Mouse (Mus musculus) megakaryocyte progenitor cell, adult 5-6 weeks (primary cell): ENCODE results near the gene Clcn5. TPM values are rescaled to one million over a fixed set of nuclear protein-coding genes. Genes with fewer than 3 reads are reported as not detected.

Source experiments
- ATAC-seq: replicated peaks from 2 replicates; pipeline ENCODE4 v1.8.0; 2016; ENCODE audit warnings: mild to moderate bottlenecking, moderate TSS enrichment, inconsistent platforms; ENCODE audit not compliant: poor library complexity
- total RNA-seq, 2 experiments: library from RNA; stranded (forward) in 1 of 2; stranded (reverse) in 1 of 2; fragments of 157-497, 149-512 nt in 1 of 2; fragments of 200-1000 nt in 1 of 2; gene quantifications; 2 replicates each; pipeline versions ENCODE4 v1.2.3 to v1.2.4; 2015 to 2017

Clcn5 gene
- total RNA-seq, 2 experiments from 2014 or later: 4.4 to 5.6 TPM

DNA sequence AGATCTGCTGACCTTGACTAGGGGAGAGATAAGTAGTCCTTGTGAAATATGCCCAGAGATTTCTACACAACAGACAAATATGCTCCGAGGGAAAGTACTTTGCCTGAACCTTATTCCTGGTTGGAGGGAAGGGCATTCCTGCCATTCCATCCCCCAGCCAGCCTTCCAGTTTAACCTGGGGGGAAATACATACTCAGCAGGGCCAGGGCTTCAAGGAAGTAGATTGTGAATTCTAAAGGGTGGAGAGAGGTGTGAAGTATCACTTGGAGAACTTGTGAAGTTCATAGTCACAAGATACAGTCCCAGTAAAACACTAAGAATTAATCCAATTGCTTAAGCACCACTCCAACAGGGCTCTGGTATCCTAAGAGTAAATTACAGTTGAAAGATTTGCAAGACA, 121.3 kb downstream of the Clcn5 start:
- no peak for ATAC-seq

- ATAC-seq: no peak
These were observed 128.3 kb downstream of the Clcn5 start for GRCm38 (mm10) chrX:7190816-7191215.

DNA sequence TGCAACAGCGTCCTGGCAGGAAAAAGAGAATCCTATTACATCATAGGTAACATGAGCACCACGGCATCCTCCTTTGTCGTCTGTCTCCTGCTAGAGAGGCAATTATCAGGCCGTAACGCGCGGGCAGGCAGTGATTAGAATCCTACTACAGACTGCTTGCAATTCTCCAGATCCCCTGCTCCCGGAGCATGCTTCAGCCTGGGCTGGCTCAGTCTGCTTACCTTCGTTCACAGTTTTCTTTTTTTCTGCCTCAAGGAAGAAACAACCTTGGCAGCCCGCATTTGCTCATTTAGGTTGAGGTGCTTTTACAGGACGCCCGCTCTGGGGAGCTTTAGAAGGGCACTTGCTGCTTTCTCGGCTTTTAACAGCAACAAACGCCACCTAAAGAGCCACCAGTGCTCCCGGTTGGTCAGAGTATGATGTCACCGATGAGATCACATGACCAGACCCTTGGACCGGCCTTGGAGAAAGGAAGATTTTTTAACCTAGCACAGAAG, 130.8 kb downstream of the Clcn5 start:
- ATAC-seq: 0 out of 2 replicates have a peak, but pooled peaks have one; percentile 34

GRCm38 (mm10) chrX:7187455-7188310, 131.5 kb downstream of the Clcn5 start:
- ATAC-seq: no peak

DNA sequence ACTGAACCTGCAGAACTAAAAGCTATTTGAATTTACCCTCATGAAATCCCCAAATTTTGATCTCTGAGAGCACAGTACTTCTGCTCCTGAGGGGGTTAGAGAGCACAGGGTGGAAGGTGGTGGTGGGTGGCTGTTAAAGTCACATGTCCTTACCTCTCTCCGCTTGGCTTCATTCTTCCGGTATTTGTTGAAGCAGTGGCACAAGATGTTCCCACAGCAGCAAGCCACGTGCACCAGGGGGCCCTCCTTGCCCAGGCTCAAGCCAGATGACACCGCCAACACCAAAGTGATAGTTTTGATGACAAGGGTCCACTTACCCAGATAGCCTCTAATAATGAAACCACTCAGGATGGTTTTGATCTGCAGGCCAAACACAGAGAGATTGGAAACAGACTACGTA, 149.0 kb downstream of the Clcn5 start:
- ATAC-seq: no peak

GRCm38 (mm10) chrX:7168799-7169198, 150.4 kb downstream of the Clcn5 start:
- peak; percentile 77 for ATAC-seq

GRCm38 (mm10) chrX:7157976-7158375, 161.2 kb downstream of the Clcn5 start:
- ATAC-seq: no peak

DNA sequence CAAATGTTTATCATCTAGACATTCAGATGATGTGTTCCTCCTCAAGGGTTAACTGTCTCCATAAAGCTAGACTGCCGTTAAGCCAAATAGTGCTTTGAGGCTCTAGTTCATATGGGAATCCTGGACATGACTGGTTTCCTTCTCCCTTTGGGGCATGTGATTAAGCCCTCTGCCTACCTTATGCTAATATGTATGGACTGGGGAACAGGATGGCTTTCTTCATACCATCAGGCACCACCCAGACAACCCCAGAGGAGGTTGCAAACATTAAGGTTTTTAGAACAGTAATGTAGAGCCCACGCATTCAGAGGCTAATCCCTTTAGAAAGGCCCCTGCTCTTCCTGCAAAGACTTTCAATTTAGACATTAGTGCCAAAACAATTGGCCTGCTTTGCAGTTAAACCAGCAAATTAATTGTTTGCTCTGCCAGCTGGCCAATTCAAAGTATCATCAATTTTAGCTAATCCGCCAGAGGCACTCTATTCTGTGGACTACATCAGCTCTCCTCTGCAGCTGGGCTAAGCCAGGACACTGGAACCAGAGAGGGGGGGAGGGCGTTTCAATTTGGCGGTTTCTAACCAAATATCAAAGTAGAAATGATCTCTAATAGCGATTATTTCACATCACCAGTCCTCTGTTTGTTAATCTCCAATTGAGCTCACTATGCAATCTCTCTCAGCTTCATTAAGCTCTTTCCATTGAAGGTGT, 163.0 kb downstream of the Clcn5 start:
- no peak for ATAC-seq

DNA sequence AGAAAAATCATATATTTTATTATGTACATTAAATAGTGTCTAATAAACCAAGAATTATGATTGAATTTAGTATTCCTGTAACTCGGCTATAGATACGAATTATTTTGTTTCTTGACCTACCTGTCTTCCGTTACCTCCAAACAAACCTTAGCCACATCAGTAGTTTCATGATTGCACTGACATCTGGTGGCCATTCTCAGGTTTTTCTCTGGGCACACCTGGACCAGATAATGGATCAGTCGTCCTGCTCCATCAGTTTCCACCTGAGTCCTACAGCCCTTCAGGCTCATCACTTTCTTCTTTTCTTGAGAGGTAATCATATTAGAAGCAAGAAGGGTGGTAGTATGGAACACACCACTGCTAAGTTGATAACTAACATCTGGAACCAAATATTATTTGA, 169.0 kb downstream of the Clcn5 start:
- no peak for ATAC-seq

- no peak for ATAC-seq
These were observed 173.0 kb downstream of the Clcn5 start for GRCm38 (mm10) chrX:7146156-7146555.

DNA sequence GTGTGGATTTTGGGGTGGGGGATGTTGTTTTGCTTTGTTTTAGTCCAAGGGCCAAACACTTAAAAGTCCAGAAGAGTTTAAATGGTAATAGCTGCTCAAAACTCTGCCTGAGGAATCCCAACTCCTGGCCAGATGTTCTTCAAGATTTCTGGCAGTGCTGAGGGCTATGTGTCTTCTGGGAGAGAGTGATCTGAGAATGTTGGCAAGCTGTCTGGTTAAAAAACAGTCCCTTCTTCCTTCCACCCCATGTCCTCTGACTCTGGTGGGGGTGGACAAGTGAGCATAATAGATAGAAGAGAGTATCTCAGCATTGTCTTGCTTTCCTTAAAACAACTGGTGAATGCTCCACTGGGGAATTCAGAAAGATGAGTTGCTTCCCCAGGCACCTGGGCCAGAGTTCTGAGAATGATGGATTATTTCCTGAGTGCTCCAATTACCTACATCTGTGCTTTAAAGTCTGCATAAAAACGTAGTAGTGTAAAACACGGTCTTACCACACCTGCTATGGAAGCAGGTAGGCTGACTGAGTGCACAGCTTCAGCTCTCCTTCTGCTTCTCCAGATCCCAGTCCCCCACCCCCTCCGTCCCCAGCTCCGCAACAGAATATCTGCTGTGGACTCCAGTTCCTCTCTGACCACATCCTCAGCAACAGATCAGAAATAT, 197.4 kb downstream of the Clcn5 start:
- no peak for ATAC-seq

DNA sequence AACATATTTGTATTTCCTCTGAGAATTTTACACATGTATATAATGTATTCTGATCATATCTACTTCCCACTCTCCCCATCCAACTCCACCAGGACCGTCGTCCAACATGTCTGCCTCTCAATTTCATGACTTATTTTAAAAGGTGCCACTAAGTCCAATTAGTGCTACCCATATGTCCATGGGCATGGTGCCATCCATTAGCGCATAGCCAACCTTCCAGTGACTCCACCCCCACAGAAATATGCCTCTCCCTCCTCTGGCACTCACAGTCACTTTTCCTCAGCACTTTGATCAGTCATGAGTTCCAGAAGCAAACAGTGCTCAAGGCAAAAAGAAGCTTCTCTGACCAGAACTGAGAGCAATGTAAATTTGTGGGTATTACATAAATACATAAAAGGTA, 204.3 kb downstream of the Clcn5 start:
- no peak for ATAC-seq

Other genes with a start within 250 kb of the Clcn5 start
- gene Usp27x, start 56.5 kb upstream of the Clcn5 start, total RNA-seq (2015): 0.37 and 0.52 TPM in 2 replicates
- 0.41 and 0.46 TPM in 2 replicates for gene Usp27x, start 56.5 kb upstream of the Clcn5 start, total RNA-seq (2017)